8 mouse cellular contexts compared by ENCODE assay signal in the genomic region with DNA sequence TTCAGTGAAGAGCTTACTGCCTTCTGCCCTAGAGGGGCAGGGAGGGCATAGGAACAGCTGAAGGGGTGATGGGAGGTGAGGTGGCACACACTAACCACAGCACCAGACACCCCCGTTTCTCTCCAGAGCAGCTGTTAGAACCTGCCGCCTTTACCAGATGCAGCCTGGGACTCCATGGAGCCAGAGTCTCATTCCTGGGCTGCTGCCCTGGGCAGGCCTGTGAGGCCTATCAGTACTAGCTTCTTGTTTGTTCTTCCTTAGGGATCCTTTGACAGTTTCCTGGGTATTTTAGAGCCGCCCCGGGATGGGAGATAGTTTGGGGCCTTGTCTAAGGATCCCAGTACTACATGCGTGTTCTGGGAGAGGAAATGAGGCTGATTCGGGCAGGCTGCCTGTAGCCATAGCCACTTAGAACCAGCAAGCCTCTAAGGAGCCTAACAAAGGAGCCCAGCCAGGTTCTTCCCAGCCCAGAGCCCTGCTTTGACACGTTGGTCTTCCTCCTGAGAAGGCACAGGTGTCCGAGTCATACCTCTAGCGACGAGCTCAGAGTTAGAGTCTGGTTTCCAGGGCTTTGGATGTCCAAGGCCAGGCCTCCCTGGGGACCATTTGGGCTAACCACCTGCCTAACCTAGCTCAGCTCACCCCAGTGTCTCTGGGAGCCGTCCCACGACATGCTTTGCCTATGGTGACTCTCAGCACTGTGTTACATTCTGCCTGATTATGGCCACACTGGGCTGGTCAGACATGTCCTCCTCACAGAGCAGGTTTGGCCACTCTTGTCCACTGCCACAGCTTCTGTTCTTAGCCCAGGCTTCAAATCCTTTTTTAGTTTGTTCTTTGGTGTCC. TPM values are rescaled to one million over a fixed set of nuclear protein-coding genes. Genes with fewer than 3 reads are reported as not detected.
A peak's percentile ranks its signal among the peaks of the same experiment; 100 is the strongest.
DNase-seq lines count a peak whose midpoint lies in the region; ATAC-seq and TF ChIP-seq lines count a peak whose summit lies in the region.

No protein-coding gene starts in this region.

- WGBS in cerebellum, adult 2 months: 73% methylated on average over 12 of the region's 12 CpGs
- WGBS in midbrain, embryonic 15.5 days: 80% methylated on average over 12 of the region's 12 CpGs
- WGBS in midbrain, embryonic 14.5 days: 86% methylated on average over 12 of the region's 12 CpGs
- 77% methylated on average over 12 of the region's 12 CpGs for WGBS in hindbrain, embryonic 14.5 days
- WGBS in olfactory bulb, adult 2 months: 65% methylated on average over 12 of the region's 12 CpGs

- H3K36me3 ChIP-seq in midbrain, embryonic 15.5 days (replicated peaks): peaks cover 11% of the 10 kb centered on the region; the same call in 1 of the 2 replicates
- peaks cover 58% of the 10 kb centered on the region for H3K36me3 ChIP-seq in midbrain, embryonic 14.5 days (ENCODE audit: control insufficient read depth, insufficient read depth, low read length)
- H3K36me3 ChIP-seq in hindbrain, embryonic 14.5 days (replicated peaks; ENCODE audit: control insufficient read depth, insufficient read depth): peaks cover 32% of the 10 kb centered on the region

- no peak overlapping the region for H3K4me2 ChIP-seq in midbrain, embryonic 15.5 days
- no peak overlapping the region for H3K4me2 ChIP-seq in midbrain, embryonic 14.5 days (ENCODE audit: low read length)
- H3K4me2 ChIP-seq in hindbrain, embryonic 14.5 days (replicated peaks): no peak overlapping the region

- 0 out of 2 replicates have a peak overlapping the region, but pooled peaks have one; percentile 2 for H3K27ac ChIP-seq in cerebellum, adult 2 months (ENCODE audit: insufficient read depth, low read length)
- H3K27ac ChIP-seq in midbrain, embryonic 15.5 days: 0 out of 2 replicates have a peak overlapping the region, but pooled peaks have one; percentile 45
- no peak overlapping the region for H3K27ac ChIP-seq in midbrain, embryonic 14.5 days (replicated peaks; ENCODE audit: low read depth, low read length)
- H3K27ac ChIP-seq in hindbrain, embryonic 14.5 days: peak overlapping the region; percentile 56
- peak overlapping the region; percentile 91 for H3K27ac ChIP-seq in olfactory bulb, adult 2 months (ENCODE audit: insufficient read depth, low read depth, low read length)

- no peak for TF ChIP-seq POLR2A in cerebellum, adult 2 months (IDR thresholded peaks at IDR 0.05; ENCODE audit: borderline replicate concordance, insufficient read depth, low read length)
- no peak for TF ChIP-seq POLR2A in olfactory bulb, adult 2 months (IDR thresholded peaks at IDR 0.05; ENCODE audit: insufficient read depth, low read depth, low read length)

- DNase-seq in cerebellum, adult 2 months: no peak
- no peak for DNase-seq in cerebellum, postnatal 4 days (ENCODE audit: low spot score in 2 of 2)
- no peak for DNase-seq in midbrain, embryonic 14.5 days
- no peak for DNase-seq in hindbrain, embryonic 14.5 days (ENCODE audit: low spot score)
- no peak for DNase-seq in ovary, postnatal 10 days (ENCODE audit: low spot score)
- no peak for DNase-seq in adrenal gland, postnatal 10 days

- no peaks in the 10 kb centered on the region for H3K27me3 ChIP-seq in cerebellum, adult 2 months (ENCODE audit: control insufficient read depth, insufficient read depth, low read length)
- no peaks in the 10 kb centered on the region for H3K27me3 ChIP-seq in midbrain, embryonic 15.5 days (replicated peaks)
- H3K27me3 ChIP-seq in midbrain, embryonic 14.5 days (ENCODE audit: control insufficient read depth, insufficient read depth, low read length): no peaks in the 10 kb centered on the region
- H3K27me3 ChIP-seq in hindbrain, embryonic 14.5 days (ENCODE audit: control insufficient read depth, insufficient read depth, low read length): no peaks in the 10 kb centered on the region

- ATAC-seq in midbrain, embryonic 15.5 days (replicated peaks): no peak
- no peak for ATAC-seq in midbrain, embryonic 14.5 days (ENCODE audit: low FRiP score, low TSS enrichment)
- ATAC-seq in hindbrain, embryonic 14.5 days (ENCODE audit: low FRiP score): no peak

- no peak for TF ChIP-seq CTCF in cerebellum, adult 2 months (IDR thresholded peaks at IDR 0.05; ENCODE audit: borderline replicate concordance, insufficient read depth, low read depth, low read length)
- TF ChIP-seq CTCF in olfactory bulb, adult 2 months (IDR thresholded peaks at IDR 0.05; ENCODE audit: insufficient read depth, low read depth, low read length): no peak

- no peak overlapping the region for H3K4me3 ChIP-seq in cerebellum, adult 2 months (replicated peaks; ENCODE audit: insufficient read depth, low read depth, low read length)
- H3K4me3 ChIP-seq in midbrain, embryonic 15.5 days: no peak overlapping the region
- no peak overlapping the region for H3K4me3 ChIP-seq in midbrain, embryonic 14.5 days (replicated peaks; ENCODE audit: low read depth, low read length)
- H3K4me3 ChIP-seq in hindbrain, embryonic 14.5 days (replicated peaks; ENCODE audit: low read length): no peak overlapping the region
- peak overlapping the region; percentile 32 for H3K4me3 ChIP-seq in olfactory bulb, adult 2 months (ENCODE audit: insufficient read depth, low read depth, low read length)

- H3K9me3 ChIP-seq in midbrain, embryonic 15.5 days: no peaks in the 10 kb centered on the region
- H3K9me3 ChIP-seq in midbrain, embryonic 14.5 days (ENCODE audit: control insufficient read depth, low read length): no peaks in the 10 kb centered on the region
- H3K9me3 ChIP-seq in hindbrain, embryonic 14.5 days (ENCODE audit: control insufficient read depth, low read length): no peaks in the 10 kb centered on the region

- H3K9ac ChIP-seq in midbrain, embryonic 15.5 days: no peak overlapping the region
- no peak overlapping the region for H3K9ac ChIP-seq in midbrain, embryonic 14.5 days (replicated peaks; ENCODE audit: low read length)
- no peak overlapping the region for H3K9ac ChIP-seq in hindbrain, embryonic 14.5 days

- H3K4me1 ChIP-seq in cerebellum, adult 2 months (ENCODE audit: control insufficient read depth, insufficient read depth, low read length): peaks cover 10% of the 10 kb centered on the region
- H3K4me1 ChIP-seq in midbrain, embryonic 15.5 days: peaks cover 9% of the 10 kb centered on the region; the same call in 1 of the 2 replicates
- H3K4me1 ChIP-seq in midbrain, embryonic 14.5 days (ENCODE audit: control insufficient read depth, insufficient read depth, low read length): no peaks in the 10 kb centered on the region
- peaks cover 17% of the 10 kb centered on the region; the same call in 1 of the 2 replicates for H3K4me1 ChIP-seq in hindbrain, embryonic 14.5 days (replicated peaks; ENCODE audit: control insufficient read depth, insufficient read depth, low read length)
- peaks cover 65% of the 10 kb centered on the region for H3K4me1 ChIP-seq in olfactory bulb, adult 2 months (ENCODE audit: control insufficient read depth, insufficient read depth, low read length)

RNA-seq across cellular contexts. Expression of a gene that starts 24.0 kb away (rescaled TPM):
- polyA plus RNA-seq in cerebellum, adult 2 months (2012; rRNA removed): 12.9 and 15.5 TPM in 2 replicates
- 16.2 and 17.1 TPM in 2 replicates for polyA plus RNA-seq in midbrain, embryonic 15.5 days (2015; fragmentation: Nextera tagmentation; extraction: Ambion mirVana)
- 14.3 and 17.0 TPM in 2 replicates for polyA plus RNA-seq in midbrain, embryonic 14.5 days (2014; fragmentation: Nextera tagmentation; extraction: Ambion mirVana)
- 13.7 and 14.8 TPM in 2 replicates for polyA plus RNA-seq in hindbrain, embryonic 14.5 days (2014; fragmentation: Nextera tagmentation; extraction: Ambion mirVana)
- polyA plus RNA-seq in olfactory bulb, adult 2 months (2012; ENCODE audit: insufficient read depth, insufficient read length, low replicate concordance, missing spikeins): 38.2 TPM in 1 of 2 replicates, not detected in the other
- total RNA-seq in adrenal gland, postnatal 10 days (2021): 10 to 100 TPM in 1 of 2 experiments, 1 to 10 TPM in 1; 8.8 to 14.1 TPM

RNA-seq across cellular contexts. Expression of a gene that starts 39.1 kb away (rescaled TPM):
- 76.2 and 77.8 TPM in 2 replicates for polyA plus RNA-seq in cerebellum, adult 2 months (2012; rRNA removed)
- 44.3 and 45.4 TPM in 2 replicates for polyA plus RNA-seq in midbrain, embryonic 15.5 days (2015; fragmentation: Nextera tagmentation; extraction: Ambion mirVana)
- 52.5 and 53.5 TPM in 2 replicates for polyA plus RNA-seq in midbrain, embryonic 14.5 days (2014; fragmentation: Nextera tagmentation; extraction: Ambion mirVana)
- 42.4 and 51.8 TPM in 2 replicates for polyA plus RNA-seq in hindbrain, embryonic 14.5 days (2014; fragmentation: Nextera tagmentation; extraction: Ambion mirVana)
- 64.3 and 103 TPM in 2 replicates for polyA plus RNA-seq in olfactory bulb, adult 2 months (2012; ENCODE audit: insufficient read depth, insufficient read length, low replicate concordance, missing spikeins)
- 100 to 1,000 TPM in 1 of 2 experiments, 10 to 100 TPM in 1; 58.5 to 101 TPM for total RNA-seq in adrenal gland, postnatal 10 days (2021)
